Mouse (Mus musculus) A20 (cell line): ENCODE data around the gene Man1a2.
A peak's percentile ranks its signal among the peaks of the same experiment; 100 is the strongest.

Experiments used
- DNase-seq: peaks from one replicate; pipeline ENCODE4 v3.0.0-alpha.2; 2011; ENCODE audit warnings: low read depth, low spot score

Man1a2 gene

DNA sequence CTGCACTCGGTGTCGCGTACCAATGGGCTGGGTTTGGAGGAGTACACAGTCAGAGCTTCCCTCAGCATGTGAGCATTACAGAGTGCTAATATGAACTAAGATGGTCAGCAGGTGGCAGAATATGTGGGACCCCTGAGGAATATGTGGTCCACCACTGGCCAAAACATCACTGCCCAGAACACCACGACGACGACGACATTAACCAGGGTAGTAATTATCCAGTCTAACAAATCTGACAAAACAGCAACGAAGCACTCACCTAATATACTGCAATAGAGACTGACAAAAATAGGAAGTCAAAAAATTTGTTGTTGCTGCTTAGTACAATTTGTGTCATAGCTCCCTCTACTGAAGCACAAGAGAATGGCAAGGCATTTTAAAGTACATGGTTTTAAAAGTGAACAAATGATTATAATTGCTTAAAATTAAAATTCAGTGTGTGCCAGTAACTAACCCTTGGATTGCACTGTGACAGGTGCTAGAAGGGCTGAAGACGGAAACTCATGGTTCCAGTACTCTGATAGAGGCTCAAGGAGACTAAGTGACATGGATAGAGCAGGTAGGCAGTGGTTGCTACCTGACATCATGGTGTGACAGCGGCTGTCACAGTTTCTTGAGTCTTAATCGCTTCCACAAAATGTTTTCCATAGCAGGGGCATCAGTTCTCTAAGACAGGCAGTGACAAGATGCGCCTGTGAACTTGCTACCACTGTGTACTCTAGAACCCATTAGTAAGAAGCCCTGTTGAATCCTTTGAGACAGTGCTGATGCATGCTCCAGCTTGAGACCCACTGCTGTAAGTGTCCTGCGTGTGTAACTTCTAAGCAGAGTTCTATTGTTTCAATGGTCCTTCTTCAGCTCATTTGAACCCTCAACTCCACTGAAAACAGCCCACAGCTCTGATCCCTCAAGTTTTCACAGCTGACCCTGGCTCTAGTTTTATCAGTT is 116.6 kb downstream of the Man1a2 start:
- DNase-seq, result peak; percentile 57

GRCm38 (mm10) chr3:100563565-100563964 is 121.7 kb downstream of the Man1a2 start:
- peak; percentile 46 for DNase-seq

DNA sequence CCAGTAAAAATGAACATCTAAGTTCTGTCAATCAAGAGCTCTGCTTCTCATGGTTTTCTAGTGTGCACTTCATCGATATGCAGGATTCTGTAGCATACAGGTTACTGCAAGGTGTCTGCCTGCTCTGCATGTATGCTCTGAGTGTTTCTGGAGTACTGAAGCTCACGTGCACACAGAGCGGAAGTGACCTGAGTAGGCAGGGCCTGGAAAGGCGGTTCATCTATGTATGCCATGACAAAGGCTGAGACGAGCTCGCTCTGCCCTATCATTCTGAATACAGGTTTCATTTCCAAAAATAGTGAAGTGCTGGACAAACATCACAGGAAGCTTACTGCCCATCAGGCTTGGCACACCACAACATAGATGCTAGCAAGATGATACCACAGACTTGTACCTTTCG is 122.8 kb downstream of the Man1a2 start:
- no peak for DNase-seq

GRCm38 (mm10) chr3:100561561-100562175 is 123.6 kb downstream of the Man1a2 start:
- DNase-seq, result no peak

GRCm38 (mm10) chr3:100559431-100559830 is 125.9 kb downstream of the Man1a2 start:
- DNase-seq, result no peak

GRCm38 (mm10) chr3:100558211-100558708 is 127.0 kb downstream of the Man1a2 start:
- no peak for DNase-seq

GRCm38 (mm10) chr3:100554843-100555242 is 130.5 kb downstream of the Man1a2 start:
- DNase-seq, result no peak

- DNase-seq, result no peak
Measured at GRCm38 (mm10) chr3:100552171-100552570, 133.1 kb downstream of the Man1a2 start.

- DNase-seq, result no peak
Measured at GRCm38 (mm10) chr3:100547913-100548292, 137.4 kb downstream of the Man1a2 start.

DNA sequence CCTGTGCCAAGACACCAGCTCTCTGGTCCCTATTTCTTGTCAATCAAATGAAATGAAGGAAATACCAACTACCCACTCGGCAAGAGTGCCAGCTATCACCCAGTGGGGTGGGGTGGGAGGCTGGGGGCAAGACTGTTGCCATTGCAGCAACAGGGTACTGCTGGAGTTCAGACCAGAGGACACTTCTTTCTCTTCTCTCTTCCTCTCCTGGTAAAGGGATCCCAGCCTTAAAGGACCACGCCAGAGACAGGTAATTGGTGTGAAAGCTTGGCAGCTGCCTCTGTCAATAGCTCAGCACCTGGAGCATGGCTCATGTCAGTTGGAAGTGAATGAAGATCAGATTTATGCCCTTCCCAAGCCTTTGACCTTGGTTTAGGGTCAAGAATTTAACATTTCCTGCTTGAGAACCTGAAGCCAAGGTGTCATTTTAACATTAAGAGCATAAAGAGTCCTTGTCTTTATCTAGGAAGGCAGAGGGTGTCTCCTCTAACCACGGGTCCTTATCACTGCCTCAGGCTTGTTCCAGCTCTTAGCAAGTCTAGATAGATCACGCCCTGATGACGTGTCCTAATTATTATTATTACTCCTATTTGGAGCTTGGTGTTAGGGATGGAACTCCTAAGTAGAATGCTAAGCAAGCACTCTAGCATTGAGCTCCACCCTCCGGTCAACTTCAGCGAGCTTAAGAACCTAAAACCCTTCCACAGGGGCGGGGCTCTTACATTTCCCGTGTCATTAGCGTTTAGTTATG is 138.0 kb downstream of the Man1a2 start:
- DNase-seq, result no peak

- DNase-seq, result no peak
Measured at GRCm38 (mm10) chr3:100536686-100537085, 148.6 kb downstream of the Man1a2 start.

GRCm38 (mm10) chr3:100535902-100536301 is 149.4 kb downstream of the Man1a2 start:
- no peak for DNase-seq

- no peak for DNase-seq
Measured at GRCm38 (mm10) chr3:100535298-100535697, 150.0 kb downstream of the Man1a2 start.

DNA sequence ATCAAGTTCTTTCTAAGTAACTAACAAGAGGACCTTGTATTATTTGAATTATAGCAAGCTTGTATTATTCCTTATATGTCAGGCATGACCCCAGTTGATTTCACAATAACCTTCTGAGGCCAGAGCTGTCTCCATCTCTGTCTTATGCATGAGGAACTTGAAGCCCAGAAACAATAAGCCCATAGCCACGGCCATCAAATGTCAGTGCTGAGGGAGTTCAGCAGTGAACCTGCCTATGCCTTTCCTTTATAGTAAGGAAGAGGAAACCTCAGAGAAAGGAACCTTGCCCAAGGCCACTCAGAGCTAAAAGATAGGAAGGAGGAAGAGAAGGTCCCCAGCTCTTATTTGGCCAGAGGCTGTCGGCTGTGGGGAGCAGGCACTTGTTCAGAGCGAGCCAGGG is 150.9 kb downstream of the Man1a2 start:
- no peak for DNase-seq

DNA sequence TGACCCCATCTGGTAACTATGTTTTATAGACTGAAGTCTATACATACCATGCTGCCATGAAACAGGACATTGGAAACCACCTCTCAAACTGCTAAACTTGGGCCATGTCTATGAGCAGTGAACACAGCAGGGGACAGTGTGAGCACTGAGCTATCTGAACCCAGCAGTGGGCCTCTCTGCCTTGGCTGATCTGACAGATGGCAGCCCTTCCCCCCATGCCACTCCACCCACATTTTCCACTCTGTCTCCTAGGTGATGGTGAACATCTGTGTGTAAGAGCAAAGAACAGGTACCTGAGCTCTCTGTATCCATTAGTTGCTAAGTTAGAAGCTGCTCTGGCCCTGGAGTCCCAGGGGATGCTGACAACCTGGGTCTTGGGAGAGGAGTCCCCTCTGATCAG is 151.9 kb downstream of the Man1a2 start:
- no peak for DNase-seq

- DNase-seq, result peak; percentile 48
Measured at GRCm38 (mm10) chr3:100530919-100531318, 154.4 kb downstream of the Man1a2 start.

- no peak for DNase-seq
Measured at GRCm38 (mm10) chr3:100530244-100530788, 155.0 kb downstream of the Man1a2 start.

DNA sequence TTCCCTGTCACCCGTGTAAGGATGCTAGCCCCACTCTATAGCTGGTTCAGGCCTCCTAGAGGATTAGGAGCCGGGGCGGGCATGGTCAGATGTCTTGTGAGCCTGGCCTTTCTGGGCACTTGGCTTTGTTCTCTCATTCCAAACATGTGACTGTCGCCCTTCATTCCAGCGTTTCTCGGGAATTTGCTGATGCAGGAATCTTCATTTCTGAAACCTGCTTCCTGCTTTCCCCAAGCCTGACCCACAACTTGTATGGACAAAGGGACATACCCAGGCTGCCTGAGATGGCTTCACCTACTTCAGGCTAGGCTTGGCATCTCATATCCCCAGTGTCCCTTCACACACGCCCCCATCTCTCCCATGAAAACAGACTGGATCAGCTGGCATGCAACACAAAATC is 162.6 kb downstream of the Man1a2 start:
- no peak for DNase-seq

- no peak for DNase-seq
Measured at GRCm38 (mm10) chr3:100521626-100522025, 163.7 kb downstream of the Man1a2 start.

DNA sequence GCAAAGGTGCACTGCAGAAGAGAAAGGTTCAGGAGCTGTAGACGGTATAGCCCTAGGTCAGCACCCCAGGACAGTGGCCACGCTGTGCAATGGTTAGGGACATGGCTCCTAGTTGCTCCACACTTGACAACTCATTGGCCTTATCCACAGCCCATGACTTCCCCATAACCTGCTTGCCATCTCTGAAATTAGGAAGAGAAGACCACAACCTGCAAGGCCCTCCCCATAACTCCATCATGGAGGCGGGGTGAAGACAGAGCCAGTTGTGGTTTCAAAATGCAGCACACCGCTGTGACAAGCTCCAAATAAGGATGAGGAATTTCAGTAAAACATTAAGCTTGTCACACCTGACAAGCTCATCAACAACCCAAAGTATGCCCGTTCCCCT is 169.6 kb downstream of the Man1a2 start:
- DNase-seq, result no peak

- peak; percentile 4 for DNase-seq
Measured at GRCm38 (mm10) chr3:100515093-100515753, 170.1 kb downstream of the Man1a2 start.
